Mouse (Mus musculus): Measurements from ENCODE around the gene Zbtb40. TPM values are rescaled to one million over a fixed set of nuclear protein-coding genes. Genes with fewer than 3 reads are reported as not detected.

Gene Zbtb40
- total RNA-seq, 2 experiments from 2014 or later = 6.6 to 7.2 TPM

GRCm38 (mm10) chr4:136949266-136949989, 99.2 kb downstream of the Zbtb40 start:
- DNase-seq (ENCODE audit: extremely low spot score in 1 of 2, low spot score in 2 of 2) = no peak
- intact Hi-C loops (cut with DNase I) = no loop called here

DNA sequence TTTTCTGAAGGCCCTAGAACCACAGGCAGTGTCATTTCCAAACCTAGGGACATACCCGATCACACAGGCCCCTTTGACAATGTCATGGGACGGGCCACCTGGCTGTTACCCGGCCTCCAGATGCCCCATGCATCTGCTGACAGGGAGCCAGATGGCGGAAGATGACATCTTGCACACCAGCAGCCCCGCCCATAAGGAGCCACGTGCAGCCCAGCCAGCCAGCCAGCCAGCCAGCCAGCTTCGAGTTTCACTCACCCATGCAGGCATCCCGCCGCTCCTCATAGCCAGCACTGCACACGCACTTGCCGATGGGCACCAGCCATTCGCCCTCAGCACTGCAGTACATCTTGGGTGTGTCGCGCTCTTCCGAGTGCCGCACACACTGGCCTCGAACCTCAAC, 103.2 kb downstream of the Zbtb40 start:
- no peak for DNase-seq (ENCODE audit: extremely low spot score in 1 of 2, low spot score in 2 of 2)
- intact Hi-C loops (cut with DNase I) = no loop called here

DNA sequence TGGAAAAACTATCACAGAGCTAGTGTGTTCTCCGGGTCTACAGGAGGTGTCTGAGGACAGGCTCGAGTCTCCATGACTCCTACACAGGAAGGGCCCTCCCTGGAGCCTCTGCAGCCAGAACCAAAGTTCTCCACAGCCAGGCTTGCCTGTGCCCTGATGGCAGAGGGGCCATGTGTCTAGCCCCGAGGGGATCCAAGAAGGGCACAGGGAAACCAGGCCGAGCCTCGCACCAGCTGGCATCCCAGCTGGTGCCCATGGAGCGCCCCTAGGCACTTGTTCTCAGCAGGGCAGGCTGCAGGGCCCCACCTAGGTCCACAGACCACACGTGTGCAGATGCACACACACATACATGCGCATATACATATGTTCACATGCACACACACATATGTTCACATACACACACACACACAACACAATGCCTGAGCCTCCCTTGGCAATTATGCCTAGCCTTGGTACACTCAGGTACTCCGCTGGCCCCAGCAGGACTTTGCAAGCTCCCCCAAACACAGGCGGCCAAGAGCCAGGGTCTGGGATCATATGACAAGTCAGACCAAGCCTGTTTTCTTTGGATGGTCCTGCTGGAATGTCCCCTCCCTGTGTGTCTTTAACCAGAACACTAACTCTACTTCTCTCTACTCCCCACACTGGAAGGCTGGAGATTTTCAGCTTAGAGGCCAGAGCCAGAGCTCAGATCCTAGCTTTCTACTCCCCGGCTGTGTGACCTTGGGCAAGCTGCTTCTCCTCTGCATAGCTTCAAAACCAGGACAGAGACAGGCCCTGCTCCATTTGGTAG, 103.8 kb downstream of the Zbtb40 start:
- no peak for DNase-seq (ENCODE audit: extremely low spot score in 1 of 2, low spot score in 2 of 2)
- intact Hi-C loops (cut with DNase I) = no loop called here

DNA sequence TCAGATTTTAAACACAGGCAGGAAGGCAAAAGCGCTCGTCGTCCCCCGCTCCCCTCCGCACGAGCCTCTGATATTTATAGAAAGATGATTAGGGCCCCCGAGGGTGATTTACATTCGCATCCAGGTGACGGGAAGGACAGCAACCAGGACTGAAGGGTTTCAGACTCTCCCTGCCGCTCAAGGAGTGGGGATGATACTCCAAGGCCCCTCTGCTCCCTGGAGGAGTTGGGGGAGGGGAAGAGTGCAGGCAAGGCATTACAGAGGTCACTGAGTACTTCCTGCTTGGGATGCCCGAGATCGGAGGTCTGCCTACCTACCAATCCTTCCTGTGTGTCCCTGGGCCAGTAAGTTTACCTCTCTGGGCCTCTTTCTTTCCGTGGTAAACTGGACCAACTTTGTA, 105.4 kb downstream of the Zbtb40 start:
- no peak for DNase-seq (ENCODE audit: extremely low spot score in 1 of 2, low spot score in 2 of 2)
- intact Hi-C loops (cut with DNase I) = no loop called here

DNA sequence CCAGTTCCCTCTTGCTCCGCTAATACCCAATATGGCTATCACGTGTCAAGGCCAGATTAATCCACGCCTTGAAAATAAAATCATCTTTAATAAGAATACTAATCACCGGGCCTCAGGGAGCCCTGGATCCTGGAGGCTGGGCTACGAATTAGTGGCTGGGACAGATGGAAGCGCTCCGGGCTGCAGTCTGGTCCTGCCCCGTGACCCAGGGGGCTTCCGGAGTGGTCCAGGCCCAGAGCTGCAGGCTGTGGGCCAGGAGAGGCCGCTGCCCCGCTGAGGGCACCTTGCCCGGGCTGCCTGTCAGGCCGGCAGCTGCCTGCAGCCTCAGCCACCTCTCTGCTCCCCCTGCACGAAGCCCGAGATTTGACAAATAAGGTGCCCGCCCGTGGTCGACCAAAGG, 105.8 kb downstream of the Zbtb40 start:
- no peak for DNase-seq (ENCODE audit: extremely low spot score in 1 of 2, low spot score in 2 of 2)
- intact Hi-C loops (cut with DNase I) = no loop called here

DNA sequence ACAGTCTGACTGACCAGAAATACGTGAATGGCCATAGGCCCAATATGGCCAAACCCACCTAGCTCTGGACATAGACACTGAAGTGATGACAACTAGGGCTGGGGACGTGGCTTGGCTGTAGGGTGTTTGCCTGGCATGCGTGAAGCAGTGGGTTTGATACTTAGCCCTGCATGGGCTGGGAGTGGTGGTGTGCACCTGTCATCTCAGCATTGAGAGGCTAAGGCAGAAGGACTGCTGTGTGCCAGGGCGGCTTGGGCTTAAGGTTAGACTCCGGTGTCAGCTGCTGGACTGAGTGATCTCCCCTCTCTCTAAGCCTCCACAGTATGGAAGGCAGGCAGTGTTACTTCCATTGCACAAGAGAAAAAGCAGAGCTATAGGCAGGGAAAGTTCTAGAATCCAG, 110.7 kb downstream of the Zbtb40 start:
- DNase-seq (ENCODE audit: extremely low spot score in 1 of 2, low spot score in 2 of 2) = no peak
- intact Hi-C loops (cut with DNase I) = no loop called here

GRCm38 (mm10) chr4:136937344-136937743, 111.3 kb downstream of the Zbtb40 start:
- intact Hi-C loops (cut with DNase I) = no loop called here
- no peak for DNase-seq (ENCODE audit: extremely low spot score in 1 of 2, low spot score in 2 of 2)

GRCm38 (mm10) chr4:136934746-136935613, 113.6 kb downstream of the Zbtb40 start:
- intact Hi-C loops (cut with DNase I) = no loop called here
- no peak for DNase-seq (ENCODE audit: extremely low spot score in 1 of 2, low spot score in 2 of 2)

DNA sequence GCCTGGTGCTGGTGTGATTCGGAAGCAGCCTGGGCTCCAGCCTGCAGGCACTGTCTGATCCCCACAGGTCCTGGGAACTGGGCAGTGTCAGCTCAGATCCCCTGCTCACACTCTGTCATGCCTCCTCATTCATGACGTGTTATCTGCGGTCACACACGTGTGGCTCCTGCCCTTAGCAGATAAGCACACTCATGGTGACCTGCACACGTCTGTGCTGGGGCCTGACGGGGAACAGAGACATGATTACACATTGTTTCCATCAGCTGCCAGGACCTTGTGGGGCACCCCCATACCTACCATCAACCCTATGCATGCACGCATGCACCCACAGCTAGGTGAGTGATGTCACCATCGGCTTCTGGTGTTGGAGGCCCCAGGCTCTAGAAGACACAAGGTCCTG, 118.1 kb downstream of the Zbtb40 start:
- DNase-seq (ENCODE audit: extremely low spot score in 1 of 2, low spot score in 2 of 2) = no peak
- intact Hi-C loops (cut with DNase I) = no loop called here

Other genes starting within 250 kb of the Zbtb40 start
- 10 to 100 TPM; 45.5 to 46.0 TPM for gene Ephb2, start 212.8 kb downstream of the Zbtb40 start, total RNA-seq (2021)
- gene C1qb, start 162.6 kb downstream of the Zbtb40 start, total RNA-seq (2021) = 10 to 100 TPM; 32.0 to 36.7 TPM
- gene C1qc, start 155.7 kb downstream of the Zbtb40 start, total RNA-seq (2021) = 10 to 100 TPM; 30.0 to 36.2 TPM
- 10 to 100 TPM; 29.6 to 38.8 TPM for gene C1qa, start 150.0 kb downstream of the Zbtb40 start, total RNA-seq (2021)
- 10 to 100 TPM; 13.5 to 15.0 TPM for gene Epha8, start 92.0 kb downstream of the Zbtb40 start, total RNA-seq (2021)
- gene Wnt4, start 228.7 kb upstream of the Zbtb40 start, total RNA-seq (2021) = 10 to 100 TPM; 15.5 to 16.2 TPM

All from left cerebral cortex, postnatal 10 days (tissue).